Mouse (Mus musculus) liver, embryonic 14.5 days (tissue): ENCODE data around the gene Gdpd5. TPM values are rescaled to one million over a fixed set of nuclear protein-coding genes. Genes with fewer than 3 reads are reported as not detected.

ENCODE experiments used
- ATAC-seq: fragments of 200-750 bp; cut with Nextera tagmentation; 2 replicates; pipeline ENCODE4 v1.8.0; 2017; ENCODE audit warnings: moderate number of reproducible peaks, mild to moderate bottlenecking, moderate library complexity; ENCODE audit not compliant: insufficient read depth
- DNase-seq, 3 experiments: peaks; one replicate each; pipeline ENCODE4 v3.0.0-alpha.2; 2012 to 2013; ENCODE audit warnings: low read depth in 3 of 3, low spot score in 3 of 3
- H3K27ac ChIP-seq: fragments of 300-500 bp; sonication (generic); 2 replicates; pipeline ENCODE4 v1.5.1; 2014; ENCODE audit warnings: moderate library complexity, mild to moderate bottlenecking, control low read depth, inconsistent platforms
- H3K27me3 ChIP-seq: fragments of 300-500 bp; sonication (generic); 2 replicates; pipeline ENCODE4 v1.6.1; 2014; ENCODE audit warnings: mild to moderate bottlenecking, low read length, moderate library complexity; ENCODE audit not compliant: control insufficient read depth, insufficient read depth
- H3K36me3 ChIP-seq: fragments of 300-500 bp; sonication (generic); replicated peaks from 2 replicates; pipeline ENCODE4 v1.6.1; 2014; ENCODE audit warnings: low read depth; ENCODE audit not compliant: control insufficient read depth, insufficient read depth
- H3K4me1 ChIP-seq, 2 experiments: fragments of 200-500 bp in 1 of 2; fragments of 300-500 bp in 1 of 2; sonication (generic) in 1 of 2; replicated peaks; 2 replicates each; pipeline ENCODE4 v1.6.1; 2012 to 2014; ENCODE audit warnings: antibody characterized with exemption in 1 of 2, inconsistent platforms in 1 of 2, low read length in 1 of 2; ENCODE audit not compliant: control insufficient read depth in 2 of 2, insufficient read depth in 2 of 2
- H3K4me2 ChIP-seq: fragments of 300-500 bp; sonication (generic); 2 replicates; pipeline ENCODE4 v1.6.1; 2014; ENCODE audit warnings: low read depth, mild to moderate bottlenecking, control low read depth, moderate library complexity
- H3K4me3 ChIP-seq, 2 experiments: fragments of 200-500 bp in 1 of 2; fragments of 300-500 bp in 1 of 2; sonication (generic) in 1 of 2; 2 replicates each; pipeline ENCODE4 v1.5.1; 2012 to 2014; ENCODE audit warnings: low read depth in 2 of 2, low read length in 2 of 2, mild to moderate bottlenecking in 2 of 2, control low read depth in 1 of 2, inconsistent platforms in 1 of 2, moderate library complexity in 1 of 2; ENCODE audit not compliant: insufficient read depth in 1 of 2
- H3K9ac ChIP-seq: fragments of 300-500 bp; sonication (generic); replicated peaks from 2 replicates; pipeline ENCODE4 v1.6.1; 2014; ENCODE audit warnings: mild to moderate bottlenecking, control low read depth, moderate library complexity
- H3K9me3 ChIP-seq: fragments of 300-500 bp; sonication (generic); 2 replicates; pipeline ENCODE4 v1.6.1; 2016; ENCODE audit warnings: low read length, mixed read lengths; ENCODE audit not compliant: control insufficient read depth
- CTCF ChIP-seq: IDR thresholded peaks from 2 replicates; pipeline ENCODE4 v1.5.1; 2016; ENCODE audit warnings: antibody characterized with exemption, low read depth, control low read depth
- EP300 ChIP-seq: IDR thresholded peaks from 2 replicates; pipeline ENCODE4 v1.6.1; 2016; ENCODE audit warnings: antibody characterized with exemption, low read depth
- WGBS: fragments of 180-500 bp; shearing (Covaris S2); extraction: QIAGEN DNeasy Blood & Tissue Kit; methylation state at CpG from one replicate; pipeline ENCODE4 v1.1.7; 2014; ENCODE audit not compliant: insufficient replicate concordance; 5-methylcytosine and 5-hydroxymethylcytosine counted together
- polyA plus RNA-seq, 2 experiments: library from polyadenylated mRNA; depleted of rRNA in 1 of 2; stranded (reverse) in 1 of 2; unstranded in 1 of 2; fragments of >200 nt; fragmentation: Nextera tagmentation in 1 of 2; extraction: Ambion mirVana in 1 of 2; gene quantifications; 2 replicates each; pipeline versions ENCODE4 v1.2.1 to v1.2.3; 2012 to 2014

Gene Gdpd5
- polyA plus RNA-seq, 2 experiments, result 0.81 to 0.85 TPM

- no peak overlapping the region for H3K27ac ChIP-seq
- WGBS, result 74% methylated on average over 8 of the region's 8 CpGs
- H3K36me3 ChIP-seq, result no peaks in the 10 kb centered on the region
- no peak for DNase-seq
- ATAC-seq, result no peak
- TF ChIP-seq EP300, result no peak
- TF ChIP-seq CTCF, result no peak
- H3K27me3 ChIP-seq, result no peaks in the 10 kb centered on the region
- no peak overlapping the region for H3K9ac ChIP-seq
- H3K9me3 ChIP-seq, result no peaks in the 10 kb centered on the region
- no peak overlapping the region for H3K4me3 ChIP-seq
- H3K4me2 ChIP-seq, result no peak overlapping the region
- H3K4me1 ChIP-seq, result no peaks in the 10 kb centered on the region
Measured at GRCm38 (mm10) chr7:99458849-99459248, 77.6 kb downstream of the Gdpd5 start.

- 68% methylated on average over 15 of the region's 15 CpGs for WGBS
- ATAC-seq (no peak), DNase-seq (no peak)
- Histone ChIP-seq H3K4me2 (no peak overlapping the region), H3K4me1 (no peaks in the 10 kb centered on the region), H3K27ac (no peak overlapping the region), H3K9ac (no peak overlapping the region), H3K9me3 (no peaks in the 10 kb centered on the region), H3K36me3 (no peaks in the 10 kb centered on the region), H3K4me3 (no peak overlapping the region), H3K27me3 (no peaks in the 10 kb centered on the region)
- TF ChIP-seq EP300 (no peak), CTCF (no peak)
Measured at GRCm38 (mm10) chr7:99459888-99460652, 78.9 kb downstream of the Gdpd5 start.

GRCm38 (mm10) chr7:99463120-99463519, 81.9 kb downstream of the Gdpd5 start:
- no peak overlapping the region for H3K27ac ChIP-seq
- WGBS, result 68% methylated on average over 2 of the region's 2 CpGs
- ATAC-seq (no peak), DNase-seq (no peak)
- H3K4me2 ChIP-seq, result no peak overlapping the region
- H3K4me1 ChIP-seq, result 0 out of 4 replicates have a peak, but pooled peaks cover 0 to 5% of the 10 kb centered on the region in 2 experiments
- H3K27me3 ChIP-seq, result peaks cover 15% of the 10 kb centered on the region
- no peaks in the 10 kb centered on the region for H3K36me3 ChIP-seq
- H3K9ac ChIP-seq, result no peak overlapping the region
- no peaks in the 10 kb centered on the region for H3K9me3 ChIP-seq
- no peak overlapping the region for H3K4me3 ChIP-seq
- TF ChIP-seq CTCF (no peak), EP300 (no peak)

- H3K27me3 ChIP-seq, result peaks cover 33% of the 10 kb centered on the region
- TF ChIP-seq CTCF, result no peak
- TF ChIP-seq EP300, result no peak
- H3K27ac ChIP-seq, result no peak within 1 kb of the TSS
- H3K4me2 ChIP-seq, result no peak within 1 kb of the TSS
- 0 out of 4 replicates have a peak, but pooled peaks cover 0 to 7% of the 10 kb centered on the region in 2 experiments for H3K4me1 ChIP-seq
- DNase-seq (no peak), ATAC-seq (no peak)
- no peak within 1 kb of the TSS for H3K9ac ChIP-seq
- no peaks in the 10 kb centered on the region for H3K36me3 ChIP-seq
- H3K9me3 ChIP-seq, result no peaks in the 10 kb centered on the region
- WGBS, result 39% methylated on average over 8 of the region's 8 CpGs
- no peak within 1 kb of the TSS for H3K4me3 ChIP-seq
Measured at GRCm38 (mm10) chr7:99465811-99466210, 84.6 kb downstream of the Gdpd5 start, which contains the start of gene Klhl35. Gene Klhl35 (plus strand): TSS chr7:99466004.

GRCm38 (mm10) chr7:99467916-99468282, 86.7 kb downstream of the Gdpd5 start:
- peak; percentile 18; the same call in 1 of the 2 replicates for ATAC-seq
- WGBS, result 7% methylated on average over 9 of the region's 11 CpGs
- Histone ChIP-seq H3K9ac (no peak overlapping the region), H3K4me2 (peak overlapping the region; percentile 66), H3K27me3 (peaks cover 33% of the 10 kb centered on the region), H3K9me3 (no peaks in the 10 kb centered on the region), H3K4me1 (0 out of 4 replicates have a peak, but pooled peaks cover 0 to 7% of the 10 kb centered on the region in 2 experiments), H3K4me3 (peak overlapping the region; percentile 18 to 55), H3K36me3 (no peaks in the 10 kb centered on the region; the same call in 1 of the 2 replicates), H3K27ac (no peak overlapping the region)
- no peak for DNase-seq
- TF ChIP-seq EP300 (no peak; the same call in 1 of the 2 replicates), CTCF (no peak)
